Mouse (Mus musculus) left cerebral cortex, adult 9 months (tissue): Measurements from ENCODE around the gene Lrch4.

Experiments used
- DNase-seq, 2 experiments: peaks; one replicate each; pipeline ENCODE4 v3.0.0; 2022; ENCODE audit warnings: low spot score in 2 of 2

Gene Lrch4

GRCm38 (mm10) chr5:137689974-137690373, 61.1 kb downstream of the Lrch4 start:
- DNase-seq, result no peak

GRCm38 (mm10) chr5:137690531-137690930, 61.6 kb downstream of the Lrch4 start:
- DNase-seq, result no peak
